9 mouse cellular contexts compared by ENCODE assay signal in the genomic region with DNA sequence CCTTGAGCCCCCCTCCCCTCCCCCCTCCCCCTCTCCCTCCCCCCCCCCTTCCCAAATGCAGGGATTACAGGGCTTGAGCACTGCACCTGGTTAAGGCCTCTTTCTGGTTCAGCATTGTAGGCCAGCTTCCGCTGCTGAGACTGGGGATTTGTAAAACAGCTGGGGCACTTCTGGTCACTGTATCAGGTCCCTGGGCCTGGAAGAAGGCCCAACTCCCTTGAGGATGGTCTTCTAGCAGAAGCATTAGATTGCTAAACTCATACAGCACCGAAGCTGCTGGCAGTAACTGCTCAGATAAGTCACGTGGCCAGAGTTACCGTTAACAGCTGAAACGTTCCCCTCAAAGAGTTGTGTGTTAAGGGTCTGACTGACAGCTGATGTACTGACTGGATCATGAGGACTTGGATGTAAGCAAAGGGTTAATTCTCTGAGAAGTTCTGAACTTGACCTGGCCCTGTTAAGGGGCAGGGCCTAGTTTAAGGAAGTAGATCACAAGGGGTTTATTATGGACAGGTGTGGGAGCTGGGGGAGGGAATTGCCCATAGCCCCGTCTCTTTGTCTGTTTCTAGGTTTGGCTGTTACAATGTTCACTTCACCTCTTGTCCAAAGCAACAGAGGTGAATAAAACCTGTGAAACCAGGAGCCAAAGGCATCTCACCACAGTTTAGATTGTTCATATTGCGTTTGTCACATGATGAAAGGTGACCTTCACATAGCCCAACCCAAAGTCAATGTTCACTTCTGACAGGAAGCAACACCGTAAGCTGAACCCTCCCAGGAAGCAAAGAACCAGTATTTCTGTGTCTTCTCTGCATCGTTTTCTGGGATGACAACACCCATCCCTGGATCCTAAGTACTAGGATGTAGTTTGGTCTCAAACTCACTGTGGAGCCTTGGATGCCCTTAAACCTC. TPM values are rescaled to one million over a fixed set of nuclear protein-coding genes. Genes with fewer than 3 reads are reported as not detected.
DNase-seq lines count a peak whose midpoint lies in the region; ATAC-seq and TF ChIP-seq lines count a peak whose summit lies in the region.
"Had no signal": no experiment of that assay in that cellular context is flagged by ENCODE, and none has a peak within 500 bp of the region (broad histone marks: within the 10 kb centered on the region; RNA-seq: fewer than 3 reads in every experiment).

No protein-coding gene starts in this region.

- DNase-seq in adrenal gland, postnatal 10 days: peak; percentile 56
- DNase-seq in adrenal gland, adult 2 months: no peak
- DNase-seq in midbrain, embryonic 10.5 days (ENCODE audit: low spot score): no peak
- no peak for DNase-seq in heart, postnatal 0 days (ENCODE audit: low spot score)
- no peak for DNase-seq in layer of hippocampus, adult 11-12 months (ENCODE audit: low spot score)
- no peak for DNase-seq in urinary bladder, postnatal 10 days (ENCODE audit: low spot score)

- WGBS in midbrain, embryonic 10.5 days: 50% methylated on average over 9 of the region's 9 CpGs
- WGBS in midbrain, embryonic 16.5 days: 44% methylated on average over 9 of the region's 9 CpGs
- WGBS in heart, postnatal 0 days: 53% methylated on average over 9 of the region's 9 CpGs
- 43% methylated on average over 9 of the region's 9 CpGs for WGBS in neural tube, embryonic 13.5 days

- no peak overlapping the region for H3K4me3 ChIP-seq in midbrain, embryonic 10.5 days
- no peak overlapping the region for H3K4me3 ChIP-seq in midbrain, embryonic 16.5 days (ENCODE audit: low read depth, low read length)
- H3K4me3 ChIP-seq in heart, postnatal 0 days (ENCODE audit: low read depth, low read length): no peak overlapping the region
- H3K4me3 ChIP-seq in neural tube, embryonic 13.5 days: no peak overlapping the region
- H3K4me3 ChIP-seq: erythroblast, embryonic 14.5 days had no signal

- no peaks in the 10 kb centered on the region for H3K36me3 ChIP-seq in midbrain, embryonic 10.5 days
- H3K36me3 ChIP-seq in midbrain, embryonic 16.5 days (ENCODE audit: control insufficient read depth, insufficient read depth, low read length): no peaks in the 10 kb centered on the region
- no peaks in the 10 kb centered on the region for H3K36me3 ChIP-seq in heart, postnatal 0 days (replicated peaks; ENCODE audit: control insufficient read depth, insufficient read depth, low read length)
- no peaks in the 10 kb centered on the region for H3K36me3 ChIP-seq in neural tube, embryonic 13.5 days

- no peaks in the 10 kb centered on the region; the same call in 1 of the 2 replicates for H3K9me3 ChIP-seq in midbrain, embryonic 10.5 days (replicated peaks)
- no peaks in the 10 kb centered on the region for H3K9me3 ChIP-seq in midbrain, embryonic 16.5 days (replicated peaks; ENCODE audit: control insufficient read depth, low read length, poor library complexity, severe bottlenecking)
- H3K9me3 ChIP-seq in heart, postnatal 0 days (replicated peaks; ENCODE audit: control insufficient read depth, low read length): no peaks in the 10 kb centered on the region
- H3K9me3 ChIP-seq in neural tube, embryonic 13.5 days: no peaks in the 10 kb centered on the region

- H3K4me2 ChIP-seq in midbrain, embryonic 16.5 days (ENCODE audit: low read length): no peak overlapping the region
- H3K4me2 ChIP-seq in heart, postnatal 0 days (ENCODE audit: low read depth, low read length): no peak overlapping the region
- no peak overlapping the region for H3K4me2 ChIP-seq in neural tube, embryonic 13.5 days

- H3K9ac ChIP-seq in midbrain, embryonic 16.5 days (ENCODE audit: low read depth, low read length): no peak overlapping the region
- H3K9ac ChIP-seq in heart, postnatal 0 days (replicated peaks; ENCODE audit: low read depth, low read length): no peak overlapping the region
- no peak overlapping the region for H3K9ac ChIP-seq in neural tube, embryonic 13.5 days

- ATAC-seq in midbrain, embryonic 16.5 days: no peak
- peak; percentile 36; the same call in 1 of the 2 replicates for ATAC-seq in heart, postnatal 0 days (ENCODE audit: insufficient read depth, low read depth)
- no peak for ATAC-seq in neural tube, embryonic 13.5 days (ENCODE audit: low read depth)

- no peak for TF ChIP-seq CTCF in heart, postnatal 0 days (IDR thresholded peaks at IDR 0.05; ENCODE audit: low read depth)

- peak overlapping the region; percentile 93 for H3K27ac ChIP-seq in midbrain, embryonic 10.5 days (replicated peaks)
- H3K27ac ChIP-seq in midbrain, embryonic 16.5 days (ENCODE audit: low read length): no peak overlapping the region
- no peak overlapping the region for H3K27ac ChIP-seq in heart, postnatal 0 days (ENCODE audit: low read depth)
- H3K27ac ChIP-seq in neural tube, embryonic 13.5 days (replicated peaks): peak overlapping the region; percentile 59; the same call in 1 of the 2 replicates

- peaks cover 54% of the 10 kb centered on the region for H3K4me1 ChIP-seq in midbrain, embryonic 10.5 days
- peaks cover 14% of the 10 kb centered on the region for H3K4me1 ChIP-seq in midbrain, embryonic 16.5 days (ENCODE audit: control insufficient read depth, insufficient read depth, low read length)
- H3K4me1 ChIP-seq in heart, postnatal 0 days (ENCODE audit: control insufficient read depth, insufficient read depth): peaks cover 7% of the 10 kb centered on the region
- H3K4me1 ChIP-seq in neural tube, embryonic 13.5 days (replicated peaks): peaks cover 44% of the 10 kb centered on the region

- TF ChIP-seq EP300 in heart, postnatal 0 days (IDR thresholded peaks at IDR 0.05; ENCODE audit: low read depth): no peak

- peaks cover 53% of the 10 kb centered on the region for H3K27me3 ChIP-seq in midbrain, embryonic 10.5 days (ENCODE audit: low read depth, poor library complexity, severe bottlenecking)
- H3K27me3 ChIP-seq in midbrain, embryonic 16.5 days (ENCODE audit: control insufficient read depth, insufficient read depth, low read depth, low read length): no peaks in the 10 kb centered on the region
- no peaks in the 10 kb centered on the region for H3K27me3 ChIP-seq in heart, postnatal 0 days (ENCODE audit: control insufficient read depth, insufficient read depth, low read length)
- H3K27me3 ChIP-seq in neural tube, embryonic 13.5 days: no peaks in the 10 kb centered on the region

RNA-seq across cellular contexts. Expression of gene Amotl2, which starts 23.7 kb away (rescaled TPM):
- 100 to 1,000 TPM; 101 to 154 TPM for total RNA-seq in adrenal gland, postnatal 10 days (2021)
- total RNA-seq in adrenal gland, adult 2 months (2021): 100 to 1,000 TPM; 154 to 186 TPM
- 116 and 153 TPM in 2 replicates for polyA plus RNA-seq in adrenal gland, adult 2 months (2012; rRNA removed)
- polyA plus RNA-seq in midbrain, embryonic 10.5 days (2016; fragmentation: Nextera tagmentation; extraction: Ambion mirVana): 60.3 and 71.1 TPM in 2 replicates
- 58.4 and 62.9 TPM in 2 replicates for polyA plus RNA-seq in midbrain, embryonic 16.5 days (2015; fragmentation: Nextera tagmentation; extraction: Ambion mirVana)
- total RNA-seq in heart, postnatal 0 days (2014; rRNA removed; ENCODE audit: low replicate concordance): 115 and 221 TPM in 2 replicates
- polyA plus RNA-seq in heart, postnatal 0 days (2015; fragmentation: Nextera tagmentation; extraction: Ambion mirVana): 25.3 and 26.0 TPM in 2 replicates
- 59.3 and 69.6 TPM in 2 replicates for polyA plus RNA-seq in neural tube, embryonic 13.5 days (2015; fragmentation: Nextera tagmentation; extraction: Ambion mirVana)

Comparison
In these comparisons a context has a peak if more than half of its experiments do, and no peak if none do; other contexts are left out.
1. H3K27ac ChIP-seq: peak in midbrain, embryonic 10.5 days (single experiment) and neural tube, embryonic 13.5 days (single experiment); none in midbrain, embryonic 16.5 days (single experiment) and heart, postnatal 0 days (single experiment).